Mouse (Mus musculus): ENCODE results near the gene Stmn1. TPM values are rescaled to one million over a fixed set of nuclear protein-coding genes. Genes with fewer than 3 reads are reported as not detected.

The Stmn1 gene
- total RNA-seq (2018; cell fraction: chromatin; rRNA removed), result 10 to 100 TPM in 3 of 26 experiments, 1 to 10 TPM in 20, under 1 TPM in 1, not detected in 2; 0.77 to 22.3 (median 3.2) TPM
- 10 to 100 TPM; 12.5 to 95.0 (median 40.8) TPM for total RNA-seq (2018; cell fraction: cytosol; rRNA removed)
- 10 to 100 TPM in 11 of 26 experiments, 1 to 10 TPM in 15; 3.1 to 57.6 (median 8.7) TPM for total RNA-seq (2018; cell fraction: nucleus; rRNA removed)
- polyA plus RNA-seq (2018), result 41.9 to 100 TPM (median 93.4 TPM) in 3 replicates

DNA sequence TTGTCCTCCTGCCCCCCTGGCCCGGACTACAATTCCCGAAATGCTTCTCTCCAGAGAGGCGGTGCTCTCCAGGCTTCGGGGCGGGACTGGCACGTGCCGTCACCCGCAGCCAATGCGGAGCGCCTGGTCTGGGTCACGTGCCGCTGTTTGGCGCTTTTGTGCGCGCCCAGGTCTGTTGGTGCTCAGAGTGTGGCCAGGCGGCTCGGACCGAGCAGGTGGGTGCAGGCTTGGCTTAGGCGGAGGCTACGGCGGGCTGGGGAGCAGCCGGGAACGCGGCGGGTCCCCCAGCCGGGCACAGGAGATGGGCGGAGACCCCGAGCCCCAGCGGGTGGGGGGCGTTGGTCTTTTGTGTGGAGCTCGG, at the start of gene Stmn1:
Gene Stmn1 (plus strand): TSS at position 106 of the 361 bp plus-strand sequence.
- H3K27ac ChIP-seq, result peak within 1 kb of the TSS; percentile 63
- WGBS (ENCODE audit: missing documents), result 0% methylated on average over 25 of the region's 31 CpGs
- H3K4me3 ChIP-seq (ENCODE audit: inconsistent target), result peak within 1 kb of the TSS; percentile 49

DNA sequence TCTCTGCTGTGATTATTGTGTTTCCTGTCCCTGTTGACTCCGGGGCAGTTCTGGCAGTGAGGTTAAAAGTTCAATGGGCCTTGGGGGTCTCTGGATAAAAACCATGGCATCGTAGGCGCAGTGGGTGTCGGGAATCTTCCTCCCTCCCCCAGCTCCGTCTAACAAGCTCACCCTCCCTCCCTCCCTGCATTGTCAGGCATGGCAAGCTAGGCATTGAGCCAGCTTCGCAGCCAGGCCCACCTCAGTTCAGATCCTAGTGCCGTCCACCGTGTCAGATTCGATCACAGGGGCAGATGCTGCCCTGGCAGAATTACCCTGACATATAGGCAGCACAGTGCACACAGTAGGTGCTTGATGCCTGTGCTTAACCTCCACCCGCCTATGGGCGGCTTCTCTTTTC, 46.1 kb upstream of the Stmn1 start:
- no peaks in the 10 kb centered on the region for H3K79me2 ChIP-seq (ENCODE audit: inconsistent target)
- no peak overlapping the region for H3K27ac ChIP-seq
- WGBS (ENCODE audit: missing documents), result 96% methylated on average over 10 of the region's 11 CpGs
- H3K36me3 ChIP-seq (ENCODE audit: inconsistent target), result peaks cover 26% of the 10 kb centered on the region; the same call in 1 of the 2 replicates
- no peak overlapping the region for H3K4me3 ChIP-seq (ENCODE audit: inconsistent target)

More for the DNA sequence above, at the start of gene Stmn1:
- Histone ChIP-seq H3K36me3 (ENCODE audit: inconsistent target) (no peaks in the 10 kb centered on the region), H3K79me2 (ENCODE audit: inconsistent target) (peaks cover 23% of the 10 kb centered on the region)

DNA sequence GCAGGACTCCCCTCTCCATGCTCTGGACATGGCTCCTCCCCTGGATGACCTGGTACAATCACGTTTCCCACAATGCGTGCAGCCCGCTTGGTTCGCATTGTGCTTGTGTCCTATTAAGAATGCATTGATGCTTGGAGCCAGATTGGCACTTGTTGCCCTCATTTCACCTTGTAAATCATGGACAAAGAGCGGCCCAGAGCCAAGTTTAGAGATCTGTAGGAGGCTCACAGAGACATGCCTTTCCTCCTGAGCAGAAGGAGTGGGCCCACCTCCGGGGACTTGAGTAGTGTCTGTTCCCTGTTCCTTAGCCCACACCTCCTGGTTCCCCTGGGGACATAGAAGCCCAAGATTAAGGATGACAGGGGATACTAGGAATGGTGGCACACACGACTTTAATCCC, 44.2 kb upstream of the Stmn1 start:
- WGBS (ENCODE audit: missing documents), result 96% methylated on average over 6 of the region's 7 CpGs
- Histone ChIP-seq H3K4me3 (ENCODE audit: inconsistent target) (no peak overlapping the region), H3K79me2 (ENCODE audit: inconsistent target) (no peaks in the 10 kb centered on the region), H3K27ac (no peak overlapping the region), H3K36me3 (ENCODE audit: inconsistent target) (peaks cover 21% of the 10 kb centered on the region; the same call in 1 of the 2 replicates)

DNA sequence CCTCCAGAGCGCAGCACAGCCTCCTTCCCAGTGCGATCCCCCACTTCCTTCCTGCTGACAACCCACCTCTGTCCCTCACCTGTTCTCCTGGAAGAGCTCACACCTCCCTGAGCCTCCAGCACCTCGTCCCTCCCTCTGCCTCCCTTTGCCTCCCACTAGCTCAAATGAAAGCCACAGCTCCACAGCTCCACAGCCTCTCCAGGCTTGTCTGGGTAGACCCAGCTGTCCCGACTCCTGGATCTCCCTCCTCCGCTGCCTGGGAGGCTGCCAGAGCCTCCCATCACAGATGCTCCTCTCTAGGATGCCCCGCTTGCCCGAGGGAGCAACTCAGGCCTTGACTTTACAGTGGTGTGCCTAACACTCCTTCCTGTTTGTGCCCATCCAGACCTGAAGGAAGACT, 43.0 kb upstream of the Stmn1 start:
- H3K4me3 ChIP-seq (ENCODE audit: inconsistent target), result no peak overlapping the region
- 92% methylated on average over 7 of the region's 7 CpGs for WGBS (ENCODE audit: missing documents)
- H3K36me3 ChIP-seq (ENCODE audit: inconsistent target), result peaks cover 15% of the 10 kb centered on the region; the same call in 1 of the 2 replicates
- H3K27ac ChIP-seq, result no peak overlapping the region
- no peaks in the 10 kb centered on the region for H3K79me2 ChIP-seq (ENCODE audit: inconsistent target)

DNA sequence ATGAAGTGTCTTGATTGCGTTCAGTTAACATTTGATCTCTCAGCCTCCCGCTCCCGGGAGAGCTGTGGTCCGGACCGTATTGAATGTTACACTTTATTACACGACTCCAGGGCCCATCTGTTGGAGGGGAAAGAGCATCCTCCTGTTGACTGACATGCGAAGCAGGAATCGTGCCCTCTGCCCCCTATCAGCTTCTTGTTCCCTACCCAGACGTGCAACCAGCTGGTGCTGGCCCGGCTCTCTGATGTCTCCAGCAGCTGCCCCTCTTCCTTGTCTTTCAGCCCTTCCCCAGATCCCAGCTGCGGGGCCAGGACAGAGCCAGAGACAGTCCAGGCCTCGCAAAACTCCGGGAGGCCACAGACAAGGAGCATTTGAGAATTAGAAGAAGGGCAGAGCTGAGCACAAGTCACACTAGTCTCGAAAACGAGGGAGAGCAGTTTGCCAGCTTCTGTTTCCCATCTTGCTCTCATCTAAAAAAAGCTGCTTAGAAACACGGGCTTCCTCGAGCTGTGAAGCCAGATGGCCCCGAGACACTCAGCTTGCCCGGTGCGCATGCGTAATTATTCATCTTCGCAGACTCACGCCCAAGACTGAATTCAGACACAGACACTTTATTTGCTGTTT, 37.6 kb upstream of the Stmn1 start:
- WGBS (ENCODE audit: missing documents), result 79% methylated on average over 23 of the region's 23 CpGs
- Histone ChIP-seq H3K79me2 (ENCODE audit: inconsistent target) (no peaks in the 10 kb centered on the region), H3K36me3 (ENCODE audit: inconsistent target) (peaks cover 10% of the 10 kb centered on the region; the same call in 1 of the 2 replicates), H3K4me3 (ENCODE audit: inconsistent target) (no peak overlapping the region), H3K27ac (no peak overlapping the region)

DNA sequence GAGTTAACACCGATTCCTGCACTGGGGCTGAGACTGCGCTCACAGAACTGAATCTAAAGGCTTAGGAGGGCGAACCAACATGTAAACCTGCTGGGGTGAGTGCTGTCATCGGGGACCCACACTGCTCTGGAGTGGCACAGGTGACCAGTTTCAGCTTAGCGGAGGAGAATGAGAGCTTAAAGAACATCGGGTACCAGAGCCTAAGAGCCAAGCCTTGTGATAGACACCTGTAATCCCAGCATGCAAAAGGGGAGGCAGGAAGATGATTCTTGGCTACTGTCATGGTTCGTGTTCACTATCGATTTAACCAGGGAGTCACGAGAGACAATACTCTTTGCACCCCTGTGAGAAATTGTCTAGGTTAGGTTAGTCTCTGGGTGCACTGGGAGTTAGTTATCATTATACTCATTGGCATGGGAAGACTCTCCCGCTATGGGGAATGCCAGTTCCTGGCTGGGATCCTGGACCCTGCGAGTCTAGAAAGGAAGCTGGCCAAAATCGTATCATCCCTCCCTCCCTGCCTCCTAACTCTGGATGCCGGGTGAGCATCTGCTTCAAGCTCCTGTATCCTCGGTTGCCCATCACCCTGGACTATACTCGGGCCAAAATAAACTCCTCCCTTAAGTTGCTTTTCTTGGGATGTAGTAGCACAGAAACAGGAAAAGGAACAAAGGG, 35.3 kb upstream of the Stmn1 start:
- Histone ChIP-seq H3K36me3 (ENCODE audit: inconsistent target) (no peaks in the 10 kb centered on the region), H3K4me3 (ENCODE audit: inconsistent target) (no peak overlapping the region), H3K79me2 (ENCODE audit: inconsistent target) (no peaks in the 10 kb centered on the region), H3K27ac (no peak overlapping the region)
- WGBS (ENCODE audit: missing documents), result 95% methylated on average over 15 of the region's 15 CpGs

DNA sequence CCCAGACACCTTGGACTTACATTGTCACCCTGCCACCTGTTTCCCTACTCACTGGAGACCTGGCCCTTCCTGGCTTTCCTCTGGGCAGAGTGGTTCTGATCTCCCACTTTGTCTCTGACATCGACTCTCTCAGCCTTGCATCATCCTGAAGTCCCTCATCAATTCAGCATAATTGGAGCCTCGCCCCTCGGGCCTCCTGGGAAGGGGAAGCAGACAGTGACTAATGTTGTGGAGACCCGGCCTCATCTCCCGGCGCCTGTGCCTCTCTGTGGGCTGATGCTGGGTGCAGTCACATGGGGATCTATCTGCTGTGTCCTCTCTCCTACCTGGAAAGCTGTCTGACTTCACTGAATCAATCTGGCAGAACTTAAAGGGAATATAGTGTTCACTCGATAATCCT, 31.9 kb upstream of the Stmn1 start:
- Histone ChIP-seq H3K79me2 (ENCODE audit: inconsistent target) (no peaks in the 10 kb centered on the region), H3K4me3 (ENCODE audit: inconsistent target) (no peak overlapping the region), H3K27ac (no peak overlapping the region), H3K36me3 (ENCODE audit: inconsistent target) (no peaks in the 10 kb centered on the region)
- 73% methylated on average over 7 of the region's 7 CpGs for WGBS (ENCODE audit: missing documents)

DNA sequence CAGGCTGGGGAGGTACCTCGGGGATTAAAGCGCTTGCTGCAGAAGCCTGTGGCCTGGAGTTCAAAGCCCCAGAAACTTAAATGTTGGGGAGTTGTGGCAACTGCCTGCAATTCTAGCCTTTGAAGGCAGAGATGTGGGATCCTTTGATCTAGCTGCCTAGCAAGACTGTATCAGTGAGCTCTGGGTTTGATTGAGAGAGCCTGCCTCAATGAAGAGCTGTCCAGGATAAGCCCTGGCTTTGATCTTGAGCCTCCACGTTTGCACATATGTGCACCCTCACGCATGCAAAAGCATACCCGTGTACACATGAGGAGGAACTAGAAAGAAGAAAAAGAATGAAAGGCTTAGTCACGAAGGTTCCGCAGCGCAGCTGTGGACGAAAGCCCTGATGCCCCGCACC, 31.5 kb upstream of the Stmn1 start:
- Histone ChIP-seq H3K4me3 (ENCODE audit: inconsistent target) (no peak overlapping the region), H3K27ac (no peak overlapping the region), H3K36me3 (ENCODE audit: inconsistent target) (no peaks in the 10 kb centered on the region), H3K79me2 (ENCODE audit: inconsistent target) (no peaks in the 10 kb centered on the region)
- 89% methylated on average over 9 of the region's 10 CpGs for WGBS (ENCODE audit: missing documents)

DNA sequence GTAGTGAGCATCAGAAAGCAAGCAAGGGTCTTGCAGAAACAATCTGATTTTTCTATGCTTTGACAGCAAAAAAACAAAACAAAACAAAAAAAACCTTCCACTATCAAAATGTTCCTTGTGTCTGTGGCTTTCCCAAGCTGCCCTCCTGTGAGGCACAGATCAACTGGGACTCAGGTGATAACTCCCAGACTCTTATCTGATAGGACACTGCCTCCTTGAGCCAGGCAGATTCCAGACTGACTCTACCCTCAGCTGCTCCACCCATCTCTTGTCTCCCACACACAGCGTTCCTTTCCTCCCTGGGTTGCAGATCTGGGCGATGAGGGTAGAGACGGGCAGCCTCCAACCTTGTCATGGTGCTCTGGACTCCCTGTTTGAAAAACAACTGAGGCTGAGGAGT, 29.0 kb upstream of the Stmn1 start:
- H3K4me3 ChIP-seq (ENCODE audit: inconsistent target), result no peak overlapping the region
- no peaks in the 10 kb centered on the region for H3K79me2 ChIP-seq (ENCODE audit: inconsistent target)
- no peaks in the 10 kb centered on the region for H3K36me3 ChIP-seq (ENCODE audit: inconsistent target)
- WGBS (ENCODE audit: missing documents), result 95% methylated on average over 3 of the region's 3 CpGs
- no peak overlapping the region for H3K27ac ChIP-seq

DNA sequence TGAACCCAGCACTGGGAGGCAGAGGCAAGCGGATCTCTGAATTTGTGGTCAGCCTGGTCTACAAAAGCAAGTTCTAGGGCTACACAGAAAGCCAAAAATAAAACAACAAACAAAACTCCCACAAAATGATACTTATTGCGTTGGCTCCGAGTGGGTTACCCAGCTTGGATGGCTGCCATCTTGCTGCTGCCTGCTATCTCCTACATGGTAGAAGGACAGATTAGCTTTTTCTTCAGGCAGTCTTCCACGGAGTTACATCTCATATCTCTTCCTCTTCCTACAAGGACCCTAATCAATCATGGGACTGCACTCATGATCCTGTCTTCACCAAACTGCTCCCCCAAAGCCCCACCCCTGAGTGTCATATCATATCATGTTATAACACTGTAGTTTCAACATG, 28.2 kb upstream of the Stmn1 start:
- H3K79me2 ChIP-seq (ENCODE audit: inconsistent target), result no peaks in the 10 kb centered on the region
- H3K36me3 ChIP-seq (ENCODE audit: inconsistent target), result no peaks in the 10 kb centered on the region
- 93% methylated on average over 4 of the region's 4 CpGs for WGBS (ENCODE audit: missing documents)
- H3K27ac ChIP-seq, result no peak overlapping the region
- no peak overlapping the region for H3K4me3 ChIP-seq (ENCODE audit: inconsistent target)

DNA sequence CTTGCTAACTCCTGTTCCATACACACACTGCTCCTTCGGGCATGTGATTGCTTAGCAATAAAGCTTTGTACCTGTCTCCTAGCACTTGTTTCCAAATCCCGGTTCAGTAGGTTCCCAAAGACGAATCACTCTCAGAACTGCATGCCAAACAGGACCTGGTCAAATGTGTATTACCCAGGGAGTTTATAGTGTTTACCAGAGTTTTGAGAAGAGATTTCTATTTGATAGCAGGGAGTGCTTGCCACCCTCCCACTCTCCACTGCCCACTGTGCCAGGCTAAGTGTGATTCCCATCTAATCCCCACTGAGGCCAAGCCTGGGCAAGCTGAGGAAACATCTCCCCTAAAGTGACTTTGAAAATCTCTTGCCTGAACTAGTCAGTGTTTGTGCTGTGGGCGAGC, 25.9 kb upstream of the Stmn1 start:
- WGBS (ENCODE audit: missing documents), result 94% methylated on average over 4 of the region's 4 CpGs
- Histone ChIP-seq H3K36me3 (ENCODE audit: inconsistent target) (no peaks in the 10 kb centered on the region), H3K79me2 (ENCODE audit: inconsistent target) (no peaks in the 10 kb centered on the region), H3K4me3 (ENCODE audit: inconsistent target) (no peak overlapping the region), H3K27ac (no peak overlapping the region)

DNA sequence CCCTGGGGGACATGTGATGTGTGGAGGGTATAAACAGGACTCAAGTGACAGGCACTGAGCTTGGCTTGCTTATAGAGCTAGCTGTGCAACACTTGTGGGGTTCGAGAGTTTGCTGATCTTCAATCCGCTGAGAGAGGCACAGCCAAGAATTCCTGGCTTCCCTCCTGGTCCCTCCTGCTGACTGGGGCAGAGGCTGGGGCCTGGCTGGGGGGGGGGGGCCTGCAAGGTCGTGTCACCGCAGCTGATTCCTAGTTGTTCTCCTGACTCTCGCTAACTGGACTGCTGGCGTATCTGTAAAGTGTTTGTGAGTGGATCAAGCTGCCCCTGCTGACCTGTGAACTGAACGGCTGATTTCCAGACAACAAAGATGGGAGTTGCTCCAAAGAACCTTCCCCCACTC, 24.5 kb upstream of the Stmn1 start:
- H3K36me3 ChIP-seq (ENCODE audit: inconsistent target), result no peaks in the 10 kb centered on the region
- H3K27ac ChIP-seq, result no peak overlapping the region
- H3K79me2 ChIP-seq (ENCODE audit: inconsistent target), result no peaks in the 10 kb centered on the region
- WGBS (ENCODE audit: missing documents), result 95% methylated on average over 6 of the region's 7 CpGs
- H3K4me3 ChIP-seq (ENCODE audit: inconsistent target), result no peak overlapping the region

DNA sequence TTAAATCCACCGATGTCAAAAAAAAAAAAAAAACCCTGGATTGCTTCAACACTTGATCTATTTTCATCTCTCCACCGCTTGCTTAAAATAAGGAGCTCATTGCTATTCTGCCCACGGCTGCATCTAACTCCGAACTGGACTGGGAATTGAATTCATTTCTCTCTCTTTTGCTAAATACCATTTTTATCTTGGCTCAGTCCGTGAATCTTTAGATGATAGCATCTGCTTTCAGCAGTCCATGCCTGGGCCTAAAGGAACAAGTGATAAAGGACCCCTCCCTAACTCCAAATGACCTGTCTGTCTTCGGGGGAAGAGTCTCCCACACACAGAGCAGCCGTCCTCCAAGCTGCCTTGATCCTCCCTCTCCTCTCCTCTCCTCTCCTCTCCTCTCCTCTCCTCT, 23.2 kb upstream of the Stmn1 start:
- no peak overlapping the region for H3K27ac ChIP-seq
- WGBS (ENCODE audit: missing documents), result 95% methylated on average over 5 of the region's 7 CpGs
- H3K79me2 ChIP-seq (ENCODE audit: inconsistent target), result no peaks in the 10 kb centered on the region
- H3K36me3 ChIP-seq (ENCODE audit: inconsistent target), result no peaks in the 10 kb centered on the region
- no peak overlapping the region for H3K4me3 ChIP-seq (ENCODE audit: inconsistent target)

DNA sequence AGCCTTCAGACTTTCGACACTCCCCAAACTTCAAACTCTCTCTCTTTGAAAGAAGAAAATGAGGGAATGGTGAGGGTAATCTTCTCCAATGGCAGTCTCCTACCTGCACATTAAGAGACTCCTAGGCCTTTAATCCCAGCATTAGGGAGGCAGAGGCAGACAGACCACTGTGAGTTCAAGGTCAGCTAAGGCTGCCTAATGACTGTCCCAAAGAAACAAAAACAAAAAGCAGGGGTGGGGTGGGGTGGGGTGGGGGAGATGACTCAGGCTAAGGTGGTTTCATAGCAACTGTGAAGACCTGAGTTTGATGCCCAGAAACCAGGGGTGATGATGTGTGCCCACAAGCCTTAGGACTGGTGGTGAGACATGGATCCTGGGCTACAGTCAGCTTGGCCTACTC, 22.6 kb upstream of the Stmn1 start:
- H3K4me3 ChIP-seq (ENCODE audit: inconsistent target), result no peak overlapping the region
- H3K36me3 ChIP-seq (ENCODE audit: inconsistent target), result no peaks in the 10 kb centered on the region
- H3K27ac ChIP-seq, result no peak overlapping the region
- no peaks in the 10 kb centered on the region for H3K79me2 ChIP-seq (ENCODE audit: inconsistent target)
- WGBS (ENCODE audit: missing documents), result 94% methylated on average over 1 of the region's 1 CpGs

DNA sequence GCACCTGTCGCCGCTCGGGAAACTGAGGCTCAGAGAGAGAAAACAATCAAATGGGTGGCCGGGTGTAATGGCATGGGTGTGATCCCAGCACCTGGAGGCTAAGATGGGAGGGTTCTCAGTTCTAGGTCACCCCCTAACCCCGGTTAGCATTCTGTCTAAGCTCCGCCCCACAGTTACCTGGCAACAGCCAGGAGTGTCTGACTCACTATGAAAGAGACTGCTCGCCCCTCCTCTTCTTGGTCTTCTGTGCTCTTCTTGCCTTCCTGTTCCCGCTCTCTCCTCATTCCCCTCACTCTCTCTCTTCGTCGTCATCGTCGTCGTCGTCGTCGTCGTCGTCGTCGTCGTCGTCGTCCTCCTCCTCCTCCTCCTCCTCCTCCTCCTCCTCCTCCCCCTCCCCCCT, 20.2 kb upstream of the Stmn1 start:
- Histone ChIP-seq H3K79me2 (ENCODE audit: inconsistent target) (no peaks in the 10 kb centered on the region), H3K27ac (no peak overlapping the region), H3K4me3 (ENCODE audit: inconsistent target) (no peak overlapping the region), H3K36me3 (ENCODE audit: inconsistent target) (no peaks in the 10 kb centered on the region)
- WGBS (ENCODE audit: missing documents), result 75% methylated on average over 8 of the region's 23 CpGs
